Mouse (Mus musculus) heart, postnatal 0 days (tissue): ENCODE measurements at regions not wholly inside any gene's neighbourhood (a gene's known extent, or its start where the extent isn't known, plus 50 kb on each side); places are given as distances from the start of the nearest gene placed in this dataset.

Experiments
- ATAC-seq: fragments of 200-750 bp; cut with Nextera tagmentation; 2 replicates; pipeline ENCODE4 v1.8.0; 2017; ENCODE audit warnings: low read depth, moderate number of reproducible peaks, moderate library complexity; ENCODE audit not compliant: insufficient read depth
- DNase-seq: peaks from one replicate; pipeline ENCODE4 v3.0.0-alpha.2; 2016; ENCODE audit warnings: low spot score
- H3K27ac ChIP-seq: fragments of 300-500 bp; sonication (generic); 2 replicates; pipeline ENCODE4 v1.5.1; 2014; ENCODE audit warnings: low read depth, mild to moderate bottlenecking
- H3K27me3 ChIP-seq: fragments of 300-500 bp; sonication (generic); 2 replicates; pipeline ENCODE4 v1.6.1; 2014; ENCODE audit warnings: low read length, mixed read lengths; ENCODE audit not compliant: control insufficient read depth, insufficient read depth
- H3K36me3 ChIP-seq: fragments of 300-500 bp; sonication (generic); replicated peaks from 2 replicates; pipeline ENCODE4 v1.6.1; 2014; ENCODE audit warnings: low read length, mixed read lengths; ENCODE audit not compliant: control insufficient read depth, insufficient read depth
- H3K4me1 ChIP-seq: fragments of 300-500 bp; sonication (generic); 2 replicates; pipeline ENCODE4 v1.6.1; 2014; ENCODE audit warnings: antibody characterized with exemption; ENCODE audit not compliant: control insufficient read depth, insufficient read depth
- H3K4me2 ChIP-seq: fragments of 300-500 bp; sonication (generic); 2 replicates; pipeline ENCODE4 v1.6.1; 2014; ENCODE audit warnings: low read depth, mild to moderate bottlenecking, low read length, moderate library complexity
- H3K4me3 ChIP-seq: fragments of 300-500 bp; sonication (generic); 2 replicates; pipeline ENCODE4 v1.5.1; 2014; ENCODE audit warnings: low read depth, low read length
- H3K9ac ChIP-seq: fragments of 300-500 bp; sonication (generic); replicated peaks from 2 replicates; pipeline ENCODE4 v1.6.1; 2014; ENCODE audit warnings: low read depth, low read length, mixed read lengths
- H3K9me3 ChIP-seq: fragments of 300-500 bp; sonication (generic); replicated peaks from 2 replicates; pipeline ENCODE4 v1.6.1; 2016; ENCODE audit warnings: low read length; ENCODE audit not compliant: control insufficient read depth
- CTCF ChIP-seq: IDR thresholded peaks from 2 replicates; pipeline ENCODE4 v1.5.1; 2016; ENCODE audit warnings: antibody characterized with exemption, control low read depth, low read depth
- EP300 ChIP-seq: IDR thresholded peaks from 2 replicates; pipeline ENCODE4 v1.6.1; 2016; ENCODE audit warnings: antibody characterized with exemption, low read depth
- WGBS: fragments of 180-500 bp; shearing (Covaris S2); extraction: QIAGEN DNeasy Blood & Tissue Kit; methylation state at CpG from one replicate; pipeline ENCODE4 v1.1.7; 2014; 5-methylcytosine and 5-hydroxymethylcytosine counted together

DNA sequence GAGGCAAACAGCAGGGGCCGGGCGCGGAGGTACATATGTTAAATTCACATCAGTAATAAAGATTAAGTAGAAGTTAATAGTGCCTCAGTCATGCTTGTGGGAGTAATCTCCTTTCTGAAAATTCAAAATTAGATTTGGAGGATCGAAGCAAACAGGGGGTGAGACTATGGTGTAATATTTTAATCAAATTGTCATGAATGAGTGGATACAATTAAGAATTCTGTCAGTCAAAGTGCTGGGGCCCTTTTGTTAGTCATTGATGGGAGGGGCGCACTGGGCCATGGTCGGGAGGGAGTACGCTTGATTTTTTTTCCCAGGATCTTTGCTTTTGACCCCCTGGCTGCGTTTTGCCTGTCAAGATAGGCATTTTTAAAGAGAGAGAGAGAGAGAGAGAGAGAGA is 163.2 kb downstream of the Vrk1 start:
- no peak overlapping the region for H3K27ac ChIP-seq
- H3K4me2 ChIP-seq: no peak overlapping the region
- H3K9ac ChIP-seq: no peak overlapping the region
- WGBS: 53% methylated on average over 8 of the region's 8 CpGs
- no peak for TF ChIP-seq EP300
- no peak for TF ChIP-seq CTCF
- H3K4me3 ChIP-seq: no peak overlapping the region
- no peaks in the 10 kb centered on the region for H3K4me1 ChIP-seq
- no peaks in the 10 kb centered on the region for H3K36me3 ChIP-seq
- peaks cover 41% of the 10 kb centered on the region for H3K27me3 ChIP-seq
- no peak for DNase-seq
- no peak for ATAC-seq
- H3K9me3 ChIP-seq: no peaks in the 10 kb centered on the region

- under 1% methylated on average over 39 of the region's 39 CpGs for WGBS
- Histone ChIP-seq H3K4me3 (peak overlapping the region; percentile 45), H3K27ac (no peak overlapping the region), H3K9ac (no peak overlapping the region), H3K9me3 (no peaks in the 10 kb centered on the region; the same call in 1 of the 2 replicates), H3K27me3 (peaks cover 41% of the 10 kb centered on the region), H3K4me2 (peak overlapping the region; percentile 69), H3K4me1 (no peaks in the 10 kb centered on the region), H3K36me3 (no peaks in the 10 kb centered on the region)
- no peak for ATAC-seq
- TF ChIP-seq EP300 (no peak), CTCF (no peak)
- DNase-seq: no peak
Observed at GRCm38 (mm10) chr12:106174070-106174980, 164.3 kb downstream of the Vrk1 start.

DNA sequence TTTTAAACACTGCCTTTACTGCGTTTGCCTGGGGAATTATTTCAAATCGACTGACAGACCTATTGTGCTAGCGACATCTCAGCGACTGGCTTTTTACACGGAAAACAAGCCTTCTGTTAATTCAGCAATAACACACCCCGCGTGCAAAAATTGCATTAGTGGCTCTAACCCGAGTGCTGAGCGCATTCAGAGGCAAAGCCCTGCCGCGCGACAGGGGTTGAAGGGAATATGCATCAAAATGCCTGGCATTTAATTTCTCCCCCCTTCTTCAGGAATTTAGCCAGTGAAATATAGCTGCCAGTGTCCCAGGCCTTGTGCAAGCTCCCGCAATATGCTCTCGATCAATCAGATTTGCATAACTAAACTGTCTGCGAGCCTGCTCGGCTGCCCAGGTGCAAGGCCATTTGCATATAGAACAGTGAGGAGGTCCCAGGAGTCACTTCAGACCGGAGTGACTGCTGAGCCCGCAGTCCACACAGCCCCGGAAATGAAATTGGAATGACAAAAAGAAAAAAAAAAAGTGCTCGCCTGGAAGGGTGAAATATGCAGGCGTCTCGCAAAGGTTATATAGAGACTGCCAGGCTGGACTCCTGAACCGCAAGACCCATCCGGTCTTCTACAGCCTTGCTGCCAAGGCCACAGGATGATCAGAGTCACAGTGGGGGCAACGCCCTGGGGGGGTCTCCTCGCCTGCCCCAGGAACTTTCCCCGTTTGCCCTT is 165.1 kb downstream of the Vrk1 start:
- Histone ChIP-seq H3K4me3 (peak overlapping the region; percentile 45), H3K36me3 (no peaks in the 10 kb centered on the region), H3K4me1 (no peaks in the 10 kb centered on the region), H3K9ac (no peak overlapping the region), H3K9me3 (no peaks in the 10 kb centered on the region; the same call in 1 of the 2 replicates), H3K27me3 (peaks cover 41% of the 10 kb centered on the region), H3K4me2 (peak overlapping the region; percentile 69), H3K27ac (no peak overlapping the region)
- TF ChIP-seq EP300 (no peak), CTCF (no peak)
- DNase-seq (no peak), ATAC-seq (no peak)
- WGBS: 6% methylated on average over 27 of the region's 27 CpGs

GRCm38 (mm10) chr12:106177302-106177701 is 167.3 kb downstream of the Vrk1 start:
- 47% methylated on average over 4 of the region's 4 CpGs for WGBS
- no peak for DNase-seq
- Histone ChIP-seq H3K9ac (no peak overlapping the region), H3K27me3 (peaks cover 36% of the 10 kb centered on the region), H3K27ac (no peak overlapping the region), H3K4me1 (no peaks in the 10 kb centered on the region), H3K4me3 (no peak overlapping the region), H3K36me3 (no peaks in the 10 kb centered on the region), H3K9me3 (no peaks in the 10 kb centered on the region; the same call in 1 of the 2 replicates), H3K4me2 (no peak overlapping the region)
- no peak for ATAC-seq
- TF ChIP-seq EP300: no peak

DNA sequence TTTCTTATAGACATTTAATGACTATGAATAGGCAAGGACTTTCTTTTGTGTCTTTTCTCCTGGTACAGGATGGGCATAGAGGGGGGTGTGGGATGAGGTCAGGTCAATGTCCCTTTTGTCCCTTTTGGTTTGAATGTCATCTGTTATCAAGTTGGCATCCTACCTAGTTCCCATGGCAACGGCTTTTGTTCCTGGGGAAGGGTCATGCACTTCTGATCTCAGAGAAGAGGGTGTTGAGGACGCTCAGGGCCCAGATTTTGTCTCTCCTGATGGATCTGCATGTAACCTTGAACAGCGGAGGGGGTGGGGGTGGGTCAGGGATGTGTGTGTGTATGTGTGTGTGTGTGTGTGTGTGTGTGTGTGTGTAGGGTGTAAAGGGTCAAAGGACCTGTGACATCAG is 167.8 kb downstream of the Vrk1 start:
- 76% methylated on average over 3 of the region's 3 CpGs for WGBS
- TF ChIP-seq CTCF: no peak
- no peak for TF ChIP-seq EP300
- no peak for ATAC-seq
- Histone ChIP-seq H3K36me3 (no peaks in the 10 kb centered on the region), H3K9ac (no peak overlapping the region), H3K4me2 (no peak overlapping the region), H3K27ac (no peak overlapping the region), H3K9me3 (no peaks in the 10 kb centered on the region; the same call in 1 of the 2 replicates), H3K4me3 (no peak overlapping the region), H3K4me1 (no peaks in the 10 kb centered on the region), H3K27me3 (peaks cover 30% of the 10 kb centered on the region)
- DNase-seq: no peak
